Mouse (Mus musculus): ENCODE results near the gene Fuca1. TPM values are rescaled to one million over a fixed set of nuclear protein-coding genes. Genes with fewer than 3 reads are reported as not detected.
"Not testable (repeated sequence)": the region's sequence is repeated elsewhere in the genome, so short reads cannot be mapped to it uniquely, and the experiment has no call there.

Fuca1 gene
- polyA plus RNA-seq, 1 experiment from 2014 or later = 50.7 TPM

DNA sequence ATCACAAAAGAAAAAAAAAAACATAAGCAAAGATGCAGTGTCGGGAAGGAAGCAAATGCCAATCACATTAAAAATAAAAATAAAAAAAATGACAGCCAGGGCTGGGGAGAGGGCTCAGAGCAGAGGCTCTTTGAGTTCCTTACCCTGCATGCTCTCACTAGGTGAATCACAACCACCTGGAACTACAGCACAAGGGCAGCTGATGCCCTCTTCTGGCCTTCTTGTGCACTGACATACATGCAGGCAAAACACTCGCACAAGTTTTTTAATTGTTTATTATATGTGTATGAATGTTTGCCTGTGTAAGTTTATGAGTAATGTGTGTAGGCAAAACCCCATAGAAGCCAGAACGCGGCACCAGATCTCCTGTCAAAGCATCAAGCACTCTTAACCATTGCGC, 11.3 kb downstream of the Fuca1 start:
- 73% methylated on average over 5 of the region's 5 CpGs for WGBS (ENCODE audit: insufficient replicate concordance)
- DNase-seq = no peak

DNA sequence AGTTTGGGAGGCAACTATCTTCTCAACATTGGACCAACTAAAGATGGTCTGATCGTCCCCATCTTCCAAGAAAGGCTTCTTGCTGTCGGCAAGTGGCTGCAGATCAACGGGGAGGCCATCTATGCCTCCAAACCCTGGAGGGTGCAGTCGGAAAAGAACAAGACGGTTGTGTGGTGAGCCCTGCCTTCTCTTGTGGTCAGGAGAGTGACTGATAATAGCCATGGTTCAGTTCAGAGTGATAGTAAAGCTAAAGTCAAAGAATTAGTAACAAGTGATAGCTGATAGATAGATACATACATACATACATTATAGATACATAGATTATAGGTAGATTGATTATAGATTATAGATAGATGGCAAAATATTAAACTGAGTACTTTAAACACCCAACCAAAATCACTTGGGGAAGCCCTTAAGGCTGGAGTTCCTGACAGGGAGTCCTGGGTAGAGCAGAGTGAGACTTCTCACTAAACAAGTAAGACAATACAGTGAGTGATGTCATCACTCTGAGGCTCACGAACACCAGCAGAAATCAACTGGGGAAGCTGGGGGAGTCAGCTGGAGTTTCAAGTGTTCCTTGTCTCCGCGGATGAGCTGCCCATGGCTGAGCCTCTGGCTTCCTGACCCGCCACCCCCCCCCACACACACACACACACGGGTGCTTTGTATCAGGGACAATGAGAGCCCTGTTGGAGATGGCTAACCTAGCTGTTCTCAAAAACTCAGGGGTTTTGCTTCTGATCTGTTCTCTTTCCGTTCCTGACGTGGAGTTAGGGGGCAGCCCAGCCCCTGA, 14.4 kb downstream of the Fuca1 start:
- TF ChIP-seq EP300 (IDR thresholded peaks at IDR 0.05; ENCODE audit: low read depth) (no peak), CTCF (IDR thresholded peaks at IDR 0.05; ENCODE audit: low read depth) (no peak)
- ATAC-seq (peak; percentile 44; the same call in 1 of the 2 replicates), DNase-seq (no peak)
- Histone ChIP-seq H3K4me2 (ENCODE audit: low read depth, low read length) (no peak overlapping the region), H3K27me3 (ENCODE audit: insufficient read depth, low read length) (no peaks in the 10 kb centered on the region), H3K9ac (replicated peaks) (no peak overlapping the region), H3K27ac (ENCODE audit: low read depth) (no peak overlapping the region), H3K36me3 (replicated peaks; ENCODE audit: insufficient read depth, low read length) (peaks cover 31% of the 10 kb centered on the region), H3K9me3 (ENCODE audit: low read length) (no peaks in the 10 kb centered on the region), H3K4me1 (ENCODE audit: insufficient read depth) (no peaks in the 10 kb centered on the region), H3K4me3 (ENCODE audit: low read depth, low read length) (no peak overlapping the region)
- 47% methylated on average over 12 of the region's 12 CpGs for WGBS (ENCODE audit: insufficient replicate concordance)

More for the DNA sequence above, 11.3 kb downstream of the Fuca1 start:
- H3K27ac ChIP-seq (ENCODE audit: low read depth) = no peak overlapping the region
- no peak overlapping the region for H3K4me3 ChIP-seq (ENCODE audit: low read depth, low read length)
- no peak for ATAC-seq
- no peak overlapping the region for H3K9ac ChIP-seq (replicated peaks)
- no peaks in the 10 kb centered on the region for H3K27me3 ChIP-seq (ENCODE audit: insufficient read depth, low read length)
- no peaks in the 10 kb centered on the region for H3K9me3 ChIP-seq (ENCODE audit: low read length)
- H3K4me2 ChIP-seq (ENCODE audit: low read depth, low read length) = no peak overlapping the region
- peaks cover 33% of the 10 kb centered on the region for H3K36me3 ChIP-seq (replicated peaks; ENCODE audit: insufficient read depth, low read length)
- H3K4me1 ChIP-seq (ENCODE audit: insufficient read depth) = no peaks in the 10 kb centered on the region
- TF ChIP-seq CTCF (IDR thresholded peaks at IDR 0.05; ENCODE audit: low read depth) (peak; percentile 82), EP300 (IDR thresholded peaks at IDR 0.05; ENCODE audit: low read depth) (no peak)

DNA sequence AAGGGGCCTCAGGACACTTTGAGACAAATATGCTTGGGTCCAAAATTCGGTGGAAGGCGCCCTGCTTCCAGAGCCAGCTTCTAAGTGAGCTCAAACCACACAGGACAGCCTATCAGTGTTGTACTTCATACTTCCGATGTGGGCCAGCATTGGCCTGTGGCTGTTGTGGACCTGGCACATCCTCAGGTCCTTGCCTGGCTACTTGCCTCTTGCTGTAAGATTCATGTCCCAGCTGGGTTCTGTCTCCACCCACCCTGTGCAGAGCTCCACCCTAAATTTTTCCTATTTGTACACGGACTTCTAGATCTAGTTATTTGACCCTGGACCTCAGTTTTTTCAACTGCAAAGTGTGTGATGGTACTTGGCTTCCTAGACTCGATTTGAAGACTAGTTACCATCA, 15.0 kb downstream of the Fuca1 start:
- H3K9me3 ChIP-seq (ENCODE audit: low read length) = no peaks in the 10 kb centered on the region

DNA sequence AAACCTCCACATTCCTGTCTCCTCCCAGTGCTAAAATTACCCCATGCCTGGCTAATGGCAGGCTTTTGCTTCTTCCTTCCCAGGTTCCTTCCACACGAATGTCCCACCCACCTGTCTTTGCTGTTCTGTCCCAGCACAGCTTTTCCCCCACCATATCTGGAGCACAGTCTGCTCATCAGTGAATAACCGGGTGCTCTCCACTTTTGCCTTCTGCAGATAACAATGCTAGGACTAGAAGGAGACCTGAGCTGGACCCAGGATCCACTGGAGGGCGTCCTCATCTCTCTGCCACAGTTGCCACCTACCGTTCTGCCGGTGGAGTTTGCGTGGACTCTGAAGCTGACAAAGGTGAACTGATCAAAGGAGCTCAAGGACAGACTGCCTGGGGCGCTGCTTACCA, 18.3 kb downstream of the Fuca1 start:
- H3K4me3 ChIP-seq (ENCODE audit: low read depth, low read length) = no peak overlapping the region
- H3K36me3 ChIP-seq (replicated peaks; ENCODE audit: insufficient read depth, low read length) = peaks cover 23% of the 10 kb centered on the region; the same call in 1 of the 2 replicates
- TF ChIP-seq EP300 (IDR thresholded peaks at IDR 0.05; ENCODE audit: low read depth) (no peak), CTCF (IDR thresholded peaks at IDR 0.05; ENCODE audit: low read depth) (0 out of 2 replicates have a peak, but pooled peaks have one; percentile 4)
- no peak overlapping the region for H3K9ac ChIP-seq (replicated peaks)
- no peak overlapping the region for H3K27ac ChIP-seq (ENCODE audit: low read depth)
- H3K4me2 ChIP-seq (ENCODE audit: low read depth, low read length) = no peak overlapping the region
- 0 out of 2 replicates have a peak, but pooled peaks cover 2% of the 10 kb centered on the region for H3K4me1 ChIP-seq (ENCODE audit: insufficient read depth)
- WGBS (ENCODE audit: insufficient replicate concordance) = 56% methylated on average over 7 of the region's 7 CpGs
- DNase-seq (no peak), ATAC-seq (no peak)
- no peaks in the 10 kb centered on the region for H3K9me3 ChIP-seq (ENCODE audit: low read length)
- H3K27me3 ChIP-seq (ENCODE audit: insufficient read depth, low read length) = no peaks in the 10 kb centered on the region

More for the DNA sequence above, 15.0 kb downstream of the Fuca1 start:
- no peaks in the 10 kb centered on the region for H3K4me1 ChIP-seq (ENCODE audit: insufficient read depth)
- 66% methylated on average over 5 of the region's 5 CpGs for WGBS (ENCODE audit: insufficient replicate concordance)
- H3K27ac ChIP-seq (ENCODE audit: low read depth) = no peak overlapping the region
- no peak overlapping the region for H3K9ac ChIP-seq (replicated peaks)
- no peaks in the 10 kb centered on the region for H3K27me3 ChIP-seq (ENCODE audit: insufficient read depth, low read length)
- TF ChIP-seq EP300 (IDR thresholded peaks at IDR 0.05; ENCODE audit: low read depth) = no peak
- no peak for TF ChIP-seq CTCF (IDR thresholded peaks at IDR 0.05; ENCODE audit: low read depth)
- ATAC-seq (no peak), DNase-seq (no peak)
- H3K4me2 ChIP-seq (ENCODE audit: low read depth, low read length) = no peak overlapping the region
- H3K4me3 ChIP-seq (ENCODE audit: low read depth, low read length) = no peak overlapping the region
- peaks cover 33% of the 10 kb centered on the region for H3K36me3 ChIP-seq (replicated peaks; ENCODE audit: insufficient read depth, low read length)

DNA sequence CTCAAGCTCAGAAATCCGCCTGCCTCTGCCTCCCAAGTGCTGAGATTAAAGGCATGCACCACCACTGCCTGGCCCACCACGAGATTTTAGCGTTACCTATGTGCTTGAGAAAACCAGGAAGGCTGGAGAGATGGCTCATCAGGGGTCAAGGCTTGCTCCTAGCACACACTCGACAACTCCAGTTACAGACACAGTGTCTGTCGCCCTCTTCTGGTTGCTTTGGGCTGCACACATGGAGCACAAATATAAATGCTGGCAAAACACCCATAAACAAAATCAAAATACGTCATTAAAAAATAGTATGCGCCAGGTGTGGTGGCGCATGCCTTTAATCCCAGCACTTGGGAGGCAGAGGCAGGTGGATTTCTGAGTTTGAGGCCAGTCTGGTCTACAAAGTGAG, 20.5 kb downstream of the Fuca1 start:
- DNase-seq; ATAC-seq; H3K9me3 ChIP-seq (ENCODE audit: low read length); H3K27me3 ChIP-seq (ENCODE audit: insufficient read depth, low read length); H3K27ac ChIP-seq (ENCODE audit: low read depth); H3K4me2 ChIP-seq (ENCODE audit: low read depth, low read length); H3K9ac ChIP-seq (replicated peaks); H3K4me1 ChIP-seq (ENCODE audit: insufficient read depth); H3K4me3 ChIP-seq (ENCODE audit: low read depth, low read length): not testable (repeated sequence)
- 81% methylated on average over 8 of the region's 8 CpGs for WGBS (ENCODE audit: insufficient replicate concordance)
- H3K36me3 ChIP-seq (replicated peaks; ENCODE audit: insufficient read depth, low read length) = peaks cover 12% of the 10 kb centered on the region; the same call in 1 of the 2 replicates
- peak; percentile 74 for TF ChIP-seq CTCF (IDR thresholded peaks at IDR 0.05; ENCODE audit: low read depth)

DNA sequence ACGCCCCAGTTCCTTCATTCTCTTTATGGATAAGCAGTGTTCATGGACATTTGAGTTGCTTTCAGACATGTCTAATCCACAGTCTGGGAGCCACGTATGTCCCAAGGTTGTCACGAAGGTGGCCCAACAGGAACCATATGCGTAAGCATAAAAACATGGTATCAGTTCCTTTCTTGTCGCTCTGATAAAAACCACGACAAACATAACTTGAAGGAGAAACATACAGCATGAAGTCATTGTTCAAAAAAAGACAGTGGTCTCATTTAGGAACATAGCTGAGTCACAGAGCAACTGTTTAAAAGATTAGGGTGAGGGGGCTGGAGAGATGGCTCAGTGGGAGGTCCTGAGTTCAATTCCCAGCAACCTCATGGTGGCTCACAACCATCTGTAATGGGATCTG, 21.7 kb downstream of the Fuca1 start:
- Histone ChIP-seq H3K27me3 (ENCODE audit: insufficient read depth, low read length) (no peaks in the 10 kb centered on the region), H3K9ac (replicated peaks) (no peak overlapping the region), H3K36me3 (replicated peaks; ENCODE audit: insufficient read depth, low read length) (peaks cover 7% of the 10 kb centered on the region; the same call in 1 of the 2 replicates), H3K4me2 (ENCODE audit: low read depth, low read length) (no peak overlapping the region), H3K4me3 (ENCODE audit: low read depth, low read length) (no peak overlapping the region), H3K9me3 (ENCODE audit: low read length) (no peaks in the 10 kb centered on the region), H3K27ac (ENCODE audit: low read depth) (no peak overlapping the region), H3K4me1 (ENCODE audit: insufficient read depth) (peaks cover 7% of the 10 kb centered on the region; the same call in 1 of the 2 replicates)
- ATAC-seq (no peak), DNase-seq (no peak)
- WGBS (ENCODE audit: insufficient replicate concordance) = 53% methylated on average over 6 of the region's 6 CpGs
- no peak for TF ChIP-seq CTCF (IDR thresholded peaks at IDR 0.05; ENCODE audit: low read depth)
